Mouse (Mus musculus) Patski (cell line): Measurements from ENCODE around the gene Tbx3. TPM values are rescaled to one million over a fixed set of nuclear protein-coding genes. Genes with fewer than 3 reads are reported as not detected.

Source experiments
- ATAC-seq: fragments of 100-300 bp; one replicate; pipeline ENCODE4 v1.8.0; 2021
- CTCF ChIA-PET: fragments of 350-600 bp; sonication (Branson Sonifier 250); formaldehyde crosslinking; loops from one replicate; lab custom pipeline; 2022; ENCODE audit warnings: inconsistent platforms; lab: Charles Lee
- POLR2A ChIA-PET: fragments of 350-600 bp; sonication (Branson Sonifier 250); formaldehyde crosslinking; loops from one replicate; lab custom pipeline; 2022; ENCODE audit warnings: antibody characterized with exemption, inconsistent platforms; lab: Charles Lee
- DNase-seq: peaks from one replicate; pipeline ENCODE4 v3.0.0-alpha.2; 2011; ENCODE audit warnings: low read depth, low spot score
- H3K27me3 ChIP-seq: fragments of 371-371 bp; one replicate; pipeline ENCODE4 v1.5.1; 2021
- CTCF ChIP-seq: fragments of 100-300 bp; IDR thresholded peaks from one replicate; pipeline ENCODE4 v1.5.1; 2021
- in situ Hi-C: fragments of 300-500 bp; cut with MboI; formaldehyde crosslinking; loops from 3 replicates; pipeline ENCODE4 v1.11.1; 2018; ENCODE audit warnings: low pct_unique_long_range_greater_than_20kb, mixed read lengths
- polyA plus RNA-seq: library from polyadenylated mRNA; unstranded; gene quantifications from one replicate; pipeline ENCODE4 v1.2.3, GENCODE M21; 2021

The Tbx3 gene
- polyA plus RNA-seq, 1 experiment from 2014 or later, result not detected

DNA sequence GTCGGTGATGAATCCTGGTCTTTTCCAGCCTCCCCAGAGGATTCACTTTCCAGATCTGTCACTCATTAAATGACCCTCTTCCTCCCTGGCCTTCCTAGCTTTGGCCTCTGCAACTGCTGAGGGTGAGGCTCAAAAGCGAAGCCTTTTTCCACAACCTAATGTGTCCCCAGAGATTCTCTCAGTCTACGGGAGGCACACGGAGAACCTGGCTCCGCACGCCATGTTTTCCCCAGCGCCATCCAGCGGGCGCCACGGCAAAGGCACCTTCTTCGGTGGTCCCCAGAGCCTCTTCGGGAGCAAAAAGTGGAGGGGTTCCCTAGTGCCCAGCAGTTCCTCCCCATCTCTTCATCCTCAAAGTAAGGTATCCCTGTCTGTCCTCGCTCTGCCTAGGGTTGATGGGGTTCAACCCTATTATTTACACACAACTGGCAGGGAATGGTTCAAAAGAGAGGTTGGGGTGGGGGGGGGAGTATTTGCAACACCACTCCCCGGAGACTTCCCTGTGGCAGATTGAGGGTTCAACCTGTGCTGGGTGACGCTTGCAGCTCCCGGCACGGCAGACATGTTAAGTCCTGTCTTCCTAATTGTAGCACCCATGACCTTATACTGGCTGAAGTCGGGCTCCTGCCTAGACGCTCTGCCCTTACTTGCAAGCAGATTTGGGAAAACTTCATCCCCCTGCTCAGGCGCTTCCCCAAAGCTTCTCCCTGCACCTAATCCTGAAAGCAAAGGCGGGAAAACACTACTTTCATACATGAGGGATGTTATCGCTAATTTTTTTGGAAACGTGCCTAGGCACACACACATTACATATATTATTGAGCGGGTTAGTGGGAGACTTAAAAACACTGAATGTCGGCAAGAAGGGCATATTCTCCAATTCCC lies 9.7 kb upstream of the Tbx3 start:
- peaks cover 64% of the 10 kb centered on the region for H3K27me3 ChIP-seq
- in situ Hi-C loops, result no loop called here
- TF ChIP-seq CTCF, result no peak

DNA sequence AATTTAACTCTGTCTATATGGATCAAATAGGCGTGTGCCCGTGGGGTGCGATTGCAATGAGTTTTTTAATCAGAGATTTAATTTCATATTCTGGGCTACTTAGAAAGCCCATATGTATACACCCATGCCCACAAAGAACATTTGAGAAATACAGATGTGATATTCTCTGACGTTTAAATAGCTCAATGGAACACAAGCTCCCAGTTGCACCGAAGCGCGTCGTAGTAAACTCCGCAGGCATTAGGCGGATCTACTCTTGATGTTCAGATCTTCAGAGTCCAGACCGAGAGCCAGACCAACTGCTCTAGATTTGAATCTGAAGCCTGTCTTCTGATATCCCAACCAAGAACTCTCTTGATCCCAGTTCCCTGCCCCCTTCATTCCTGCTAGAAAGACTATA lies 9.0 kb upstream of the Tbx3 start:
- peaks cover 60% of the 10 kb centered on the region for H3K27me3 ChIP-seq
- no peak for DNase-seq
- no peak for ATAC-seq
- in situ Hi-C loops, result no loop called here
- POLR2A ChIA-PET, result no interaction called here
- CTCF ChIA-PET, result no interaction called here
- no peak for TF ChIP-seq CTCF

More for the DNA sequence above, 9.7 kb upstream of the Tbx3 start:
- ATAC-seq (no peak), DNase-seq (no peak)
- ChIA-PET POLR2A (no interaction called here), CTCF (no interaction called here)

DNA sequence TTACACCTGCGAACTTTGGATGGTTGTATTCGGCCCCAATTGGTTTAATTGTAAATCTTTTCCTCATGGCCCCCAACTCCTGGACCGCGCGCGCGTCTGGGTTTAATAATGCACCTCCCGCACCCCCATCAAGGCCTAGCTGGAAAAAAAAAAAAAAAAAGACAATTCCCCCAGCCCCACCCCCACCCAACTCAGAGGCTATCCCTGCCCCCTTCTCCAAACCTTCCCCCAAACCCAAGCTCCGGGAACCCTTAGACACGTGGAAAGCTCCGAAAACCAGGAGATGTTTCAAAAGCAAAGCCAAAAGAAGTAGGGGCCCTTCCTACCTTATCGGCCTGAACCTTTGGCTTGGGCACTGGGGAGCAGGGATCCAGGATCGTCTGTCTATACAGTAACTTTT lies 8.1 kb upstream of the Tbx3 start:
- ChIA-PET CTCF (no interaction called here), POLR2A (no interaction called here)
- no peak for DNase-seq
- TF ChIP-seq CTCF, result no peak
- ATAC-seq, result no peak
- peaks cover 61% of the 10 kb centered on the region for H3K27me3 ChIP-seq
- in situ Hi-C loops, result no loop called here

DNA sequence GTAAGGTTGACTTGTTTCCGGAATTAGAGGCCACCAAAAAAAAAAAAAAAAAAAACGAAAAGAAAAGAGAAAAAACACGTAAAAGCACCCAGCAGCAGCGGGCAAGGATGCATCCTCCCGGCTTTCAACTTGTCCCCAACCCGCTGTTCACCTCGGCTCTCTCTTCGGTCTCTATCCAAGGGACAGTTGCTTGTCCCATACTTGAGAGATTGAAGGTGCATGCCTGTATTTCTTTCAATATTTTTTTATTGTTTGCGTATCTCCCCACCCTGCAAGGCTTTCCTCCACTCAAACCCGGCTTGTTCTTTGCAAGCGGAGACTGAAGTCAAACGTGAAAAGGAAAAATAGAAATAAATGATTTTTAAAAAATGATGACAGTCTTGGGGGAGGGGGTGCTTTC lies 7.7 kb upstream of the Tbx3 start:
- in situ Hi-C loops, result no loop called here
- DNase-seq (no peak), ATAC-seq (no peak)
- TF ChIP-seq CTCF, result no peak
- CTCF ChIA-PET, result no interaction called here
- peaks cover 63% of the 10 kb centered on the region for H3K27me3 ChIP-seq
- POLR2A ChIA-PET, result no interaction called here

DNA sequence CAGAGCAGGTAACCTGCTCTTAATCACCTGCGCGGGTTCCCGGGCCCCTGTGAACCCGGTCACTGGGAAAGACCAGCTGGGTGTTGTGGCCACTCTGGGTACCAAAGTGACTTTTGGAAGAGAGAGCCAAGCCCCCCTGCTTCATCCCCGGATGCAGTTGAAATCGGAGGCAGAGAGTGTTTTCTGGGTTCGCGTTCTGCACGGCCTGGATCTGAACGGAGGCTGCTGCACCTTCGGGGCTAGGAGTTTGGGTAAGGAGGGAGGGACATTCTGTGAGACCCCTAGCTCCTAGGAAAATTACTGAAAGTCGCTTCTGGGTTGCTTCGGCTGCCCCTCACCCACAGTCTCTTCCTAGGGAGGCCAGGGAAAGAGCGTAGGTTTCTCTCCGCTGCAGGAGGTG lies 7.2 kb upstream of the Tbx3 start:
- in situ Hi-C loops, result no loop called here
- ChIA-PET CTCF (no interaction called here), POLR2A (no interaction called here)
- no peak for ATAC-seq
- no peak for DNase-seq
- TF ChIP-seq CTCF, result no peak
- H3K27me3 ChIP-seq, result peaks cover 63% of the 10 kb centered on the region

DNA sequence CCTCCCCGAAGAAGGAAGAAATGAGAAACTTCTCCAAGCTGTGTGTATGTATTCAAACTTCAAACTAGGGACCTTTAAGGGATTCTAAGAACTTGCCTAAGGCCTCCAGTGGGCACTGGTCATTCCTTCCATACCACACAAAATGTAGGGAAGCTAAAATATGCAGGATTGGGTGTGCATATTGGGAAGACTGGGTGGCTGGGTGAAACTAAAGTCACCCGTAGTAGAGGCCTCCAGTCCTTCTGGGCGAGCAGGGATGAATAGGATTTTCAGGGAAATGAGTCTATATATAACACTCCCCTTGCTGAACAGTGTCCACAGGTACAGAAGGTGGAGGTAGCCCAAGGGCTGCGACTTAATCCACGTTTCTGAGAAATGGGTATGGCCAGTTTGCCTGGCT lies 6.7 kb upstream of the Tbx3 start:
- ATAC-seq (no peak), DNase-seq (no peak)
- POLR2A ChIA-PET, result interaction anchor here (0.6 kb wide), 1 partner anchor 10 kb away, joined by 4 read pairs; no protein-coding TSS in a partner anchor
- no peak for TF ChIP-seq CTCF
- CTCF ChIA-PET, result no interaction called here
- in situ Hi-C loops, result no loop called here
- H3K27me3 ChIP-seq, result peaks cover 64% of the 10 kb centered on the region

DNA sequence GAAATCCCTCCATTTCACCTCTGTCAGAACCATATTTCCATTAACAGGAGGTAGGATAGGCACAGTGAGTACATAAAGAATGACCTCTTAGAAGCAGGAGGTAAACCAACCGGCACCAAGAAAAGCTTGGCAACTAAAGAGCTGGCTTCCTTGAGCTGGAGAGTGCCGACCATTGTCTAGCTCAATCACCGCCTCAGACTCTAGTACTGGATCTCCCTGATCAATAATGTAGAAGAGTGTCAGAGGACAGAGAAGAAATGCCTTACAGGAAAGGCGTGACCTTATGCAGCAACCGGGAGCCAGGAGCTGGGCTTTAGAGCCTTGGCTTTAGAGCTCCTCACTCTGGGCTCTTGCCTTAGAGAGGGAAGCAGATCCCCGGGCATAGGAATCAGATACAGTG lies 4.7 kb upstream of the Tbx3 start:
- CTCF ChIA-PET, result interaction anchor here (0.7 kb wide), 1 partner anchor 809 kb away, joined by 3 read pairs; no protein-coding TSS in a partner anchor

DNA sequence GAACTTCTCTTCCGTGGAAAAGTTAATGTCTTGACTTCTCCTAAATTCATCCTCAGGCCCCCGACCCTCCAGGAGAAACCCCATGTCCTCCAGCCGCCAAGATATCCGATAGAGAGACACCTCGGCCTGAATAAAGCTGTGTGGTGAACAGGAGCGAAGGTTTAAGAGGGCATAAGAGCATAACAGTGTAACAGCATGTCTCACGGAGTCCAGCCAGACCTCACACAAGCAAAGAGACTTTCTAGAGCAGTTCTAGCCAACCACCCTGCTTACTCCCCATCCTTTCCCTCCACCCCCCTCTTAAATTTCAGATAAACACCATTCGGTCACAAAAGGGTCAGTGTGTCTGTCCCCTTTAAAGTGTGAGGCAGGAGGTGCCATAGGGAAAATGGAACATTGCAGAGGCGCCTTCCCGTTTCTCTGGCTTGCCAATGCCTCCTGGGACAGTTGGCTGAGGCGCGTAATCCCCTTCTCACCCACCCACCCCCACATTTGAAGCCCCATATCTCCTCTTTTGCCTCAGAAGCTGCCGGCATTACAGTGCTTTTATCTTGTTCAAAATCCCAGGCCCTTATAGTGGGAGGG lies 3.0 kb upstream of the Tbx3 start:
- TF ChIP-seq CTCF, result no peak
- DNase-seq, result no peak
- peaks cover 83% of the 10 kb centered on the region for H3K27me3 ChIP-seq
- ATAC-seq, result no peak
- POLR2A ChIA-PET, result no interaction called here
- in situ Hi-C loops, result no loop called here
- CTCF ChIA-PET, result no interaction called here

More for the DNA sequence above, 4.7 kb upstream of the Tbx3 start:
- DNase-seq, result no peak
- no peak for TF ChIP-seq CTCF
- in situ Hi-C loops, result no loop called here
- peaks cover 79% of the 10 kb centered on the region for H3K27me3 ChIP-seq
- ATAC-seq, result no peak
- POLR2A ChIA-PET, result no interaction called here

DNA sequence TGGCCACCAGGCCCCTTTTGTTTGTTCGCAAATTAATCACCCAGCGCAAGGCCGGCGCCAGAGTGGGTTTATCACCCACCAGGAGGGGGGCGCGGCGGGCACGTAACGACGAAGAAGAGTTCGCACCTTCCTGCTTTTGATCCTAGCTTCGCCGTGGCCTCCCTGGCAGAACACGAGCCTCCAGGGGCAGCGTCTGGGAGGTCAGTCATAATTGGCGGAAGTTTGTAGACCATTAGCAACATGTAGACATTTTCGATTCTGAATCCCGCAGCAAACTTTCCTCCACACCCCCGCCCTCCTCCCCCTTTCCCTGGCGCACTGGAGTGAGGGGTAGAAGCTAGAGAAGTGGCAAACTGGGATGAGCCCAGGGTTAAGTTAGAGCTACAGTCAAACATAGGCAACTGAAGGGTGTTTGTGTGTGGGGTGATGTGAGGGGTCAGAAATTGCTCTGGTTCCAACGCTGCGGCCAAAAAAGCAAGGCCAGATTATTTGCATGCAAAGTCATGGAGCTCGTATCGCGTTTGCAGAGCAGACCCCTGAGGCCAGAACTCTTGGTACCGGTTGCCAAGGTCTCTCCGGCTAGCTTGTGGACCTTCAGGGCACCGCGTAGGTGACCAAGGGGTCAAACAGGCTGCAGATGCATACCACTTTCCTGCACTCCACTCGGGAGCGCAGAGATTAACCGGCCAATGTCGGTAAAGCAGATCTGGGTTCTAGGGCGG lies 2.1 kb upstream of the Tbx3 start:
- DNase-seq (no peak), ATAC-seq (no peak)
- TF ChIP-seq CTCF, result no peak
- peaks cover 84% of the 10 kb centered on the region for H3K27me3 ChIP-seq
- POLR2A ChIA-PET, result no interaction called here
- CTCF ChIA-PET, result no interaction called here
- in situ Hi-C loops, result no loop called here

DNA sequence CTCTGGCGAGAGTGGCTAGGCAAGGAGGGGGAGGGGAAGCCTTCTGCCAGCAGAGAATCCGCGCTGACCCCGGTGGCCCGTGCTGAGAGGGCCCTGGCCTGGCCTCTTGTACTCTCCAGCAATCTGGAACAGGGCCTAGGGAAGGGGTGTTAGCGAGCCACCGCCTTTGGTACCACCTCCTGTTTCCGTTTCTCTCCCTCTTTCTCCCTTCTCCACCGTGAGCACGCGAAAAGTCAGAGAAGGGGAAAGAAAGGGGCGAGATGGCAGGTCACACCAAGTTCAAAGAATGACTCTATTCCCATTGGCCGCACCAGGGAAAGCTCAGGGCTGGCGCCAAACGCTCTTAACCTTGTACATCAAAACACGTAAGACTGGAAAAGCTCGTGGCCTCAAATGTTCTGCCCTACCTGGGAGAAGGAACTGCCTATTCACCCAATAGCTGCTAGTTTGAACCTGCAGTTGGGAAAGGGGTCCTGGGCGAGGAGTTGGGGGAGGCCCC lies 1.5 kb upstream of the Tbx3 start:
- ChIA-PET CTCF (no interaction called here), POLR2A (no interaction called here)
- no peak for TF ChIP-seq CTCF
- no peak for ATAC-seq
- DNase-seq, result no peak
- peaks cover 84% of the 10 kb centered on the region for H3K27me3 ChIP-seq
- in situ Hi-C loops, result no loop called here
